Mouse (Mus musculus) E14TG2a.4 (cell line): ENCODE results near the gene Pnkp.

Source experiments
- CTCF ChIP-seq: conservative IDR thresholded peaks from 2 replicates; pipeline ENCODE4 v1.5.1; 2014; ENCODE audit warnings: low read length
- NANOG ChIP-seq: IDR thresholded peaks from 2 replicates; pipeline ENCODE4 v1.6.1; 2014; ENCODE audit warnings: borderline replicate concordance, low read length, mixed read lengths
- POU5F1 ChIP-seq: IDR thresholded peaks from 2 replicates; pipeline ENCODE4 v1.6.1; 2014; ENCODE audit warnings: low read length, borderline replicate concordance

DNA sequence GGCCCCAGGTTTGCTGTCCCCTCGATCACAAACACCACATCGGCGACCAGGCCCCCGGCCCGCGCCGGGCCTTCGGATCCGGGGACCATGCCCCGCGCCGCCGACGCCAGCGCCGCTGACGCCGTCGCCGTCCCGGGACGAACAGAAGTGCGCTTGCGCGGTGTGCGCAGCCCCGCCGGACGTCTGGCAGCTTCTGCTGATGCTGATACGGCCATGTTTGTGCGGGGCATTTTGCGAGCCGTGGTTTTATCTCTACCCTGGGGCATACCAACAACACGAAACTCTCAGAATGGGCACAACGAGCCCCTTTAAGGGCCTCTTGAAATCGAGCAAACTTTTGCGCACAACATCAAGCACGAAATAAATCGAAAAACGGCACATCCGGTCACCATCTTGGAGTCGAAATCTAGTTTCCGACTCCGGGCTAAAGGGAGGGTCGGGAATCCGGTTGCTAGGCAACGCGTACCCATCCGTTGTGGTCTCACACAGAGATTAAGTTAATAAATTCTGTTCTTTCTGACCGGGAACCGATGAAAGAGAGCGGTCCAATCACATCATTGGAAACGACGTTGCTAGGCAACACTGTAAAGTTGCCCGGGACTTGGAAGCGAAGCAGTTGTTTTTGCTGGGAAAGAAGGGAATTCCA lies 35.5 kb downstream of the Pnkp start, which contains the start of gene Med25:
- TF ChIP-seq CTCF = no peak
- no peak for TF ChIP-seq NANOG
- TF ChIP-seq POU5F1 = no peak
